Mouse (Mus musculus) bone marrow, adult 2 months (tissue): ENCODE results near the gene Dip2a. TPM values are rescaled to one million over a fixed set of nuclear protein-coding genes. Genes with fewer than 3 reads are reported as not detected.

Experiments
- H3K27ac ChIP-seq: fragments of 200-500 bp; 2 replicates; pipeline ENCODE4 v1.5.1; 2012; ENCODE audit warnings: low read depth, mild to moderate bottlenecking, control low read depth, inconsistent platforms, low read length; ENCODE audit not compliant: control insufficient read depth, poor library complexity, insufficient read depth
- H3K4me1 ChIP-seq: fragments of 200-500 bp; 2 replicates; pipeline ENCODE4 v1.6.1; 2011; ENCODE audit warnings: low read length; ENCODE audit not compliant: control insufficient read depth, insufficient read depth
- H3K4me3 ChIP-seq: fragments of 200-500 bp; replicated peaks from 2 replicates; pipeline ENCODE3; 2011; ENCODE audit warnings: mild to moderate bottlenecking, low read depth, low read length, control low read depth; ENCODE audit not compliant: control insufficient read depth
- CTCF ChIP-seq: fragments of 200-500 bp; IDR thresholded peaks from 2 replicates; pipeline ENCODE4 v1.5.1; 2011; ENCODE audit warnings: low read length, control low read depth; ENCODE audit not compliant: control insufficient read depth, insufficient read depth
- POLR2A ChIP-seq: fragments of 200-500 bp; IDR thresholded peaks from 2 replicates; pipeline ENCODE4 v1.6.1; 2011; ENCODE audit warnings: low read depth, mild to moderate bottlenecking, control low read depth, low read length, borderline replicate concordance; ENCODE audit not compliant: control insufficient read depth
- WGBS: fragments of 180-500 bp; shearing (Covaris S2); methylation state at CpG from one replicate; pipeline ENCODE4 v1.1.7; 2018; 5-methylcytosine and 5-hydroxymethylcytosine counted together
- polyA plus RNA-seq: library from polyadenylated mRNA; stranded (reverse); fragments of >200 nt; gene quantifications from 2 replicates; pipeline ENCODE4 v1.2.4, GENCODE M21; 2011; ENCODE audit warnings: low replicate concordance; ENCODE audit not compliant: missing spikeins, insufficient read depth, insufficient read length

Gene Dip2a
- polyA plus RNA-seq, 1 experiment, result 2.0 TPM

GRCm38 (mm10) chr10:76357286-76357875, 12.3 kb upstream of the Dip2a start:
- no peak for TF ChIP-seq CTCF
- no peak for TF ChIP-seq POLR2A
- no peak overlapping the region for H3K4me3 ChIP-seq
- no peaks in the 10 kb centered on the region; the same call in 1 of the 2 replicates for H3K4me1 ChIP-seq
- no peak overlapping the region for H3K27ac ChIP-seq
- 88% methylated on average over 8 of the region's 8 CpGs for WGBS

GRCm38 (mm10) chr10:76354974-76355373, 9.9 kb upstream of the Dip2a start:
- TF ChIP-seq POLR2A (no peak), CTCF (no peak)
- H3K4me3 ChIP-seq, result no peak overlapping the region
- 29% methylated on average over 12 of the region's 12 CpGs for WGBS
- H3K4me1 ChIP-seq, result no peaks in the 10 kb centered on the region; the same call in 1 of the 2 replicates
- peak overlapping the region; percentile 8 for H3K27ac ChIP-seq

DNA sequence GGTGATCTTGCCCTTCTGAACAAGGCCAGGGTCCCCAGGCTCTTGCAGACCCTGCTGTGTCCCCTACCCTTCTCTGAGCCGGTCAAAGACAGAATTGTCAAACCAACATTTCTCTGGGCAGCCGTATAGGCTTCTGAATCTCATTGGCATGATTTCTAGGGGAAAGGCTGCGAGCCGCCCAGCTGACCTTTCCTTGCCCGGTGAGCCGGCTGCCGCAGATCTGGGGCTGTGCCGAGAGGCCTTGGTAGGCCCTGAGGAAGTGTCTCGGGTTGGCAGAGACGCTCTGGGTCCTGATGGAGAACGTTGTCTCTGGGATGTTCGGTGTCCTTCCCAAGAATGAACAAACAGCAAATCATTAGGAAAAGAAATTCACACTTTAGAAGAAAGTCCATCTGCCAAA, 8.9 kb upstream of the Dip2a start:
- Histone ChIP-seq H3K4me3 (no peak overlapping the region), H3K27ac (no peak overlapping the region), H3K4me1 (no peaks in the 10 kb centered on the region; the same call in 1 of the 2 replicates)
- no peak for TF ChIP-seq POLR2A
- no peak for TF ChIP-seq CTCF
- 95% methylated on average over 12 of the region's 12 CpGs for WGBS

DNA sequence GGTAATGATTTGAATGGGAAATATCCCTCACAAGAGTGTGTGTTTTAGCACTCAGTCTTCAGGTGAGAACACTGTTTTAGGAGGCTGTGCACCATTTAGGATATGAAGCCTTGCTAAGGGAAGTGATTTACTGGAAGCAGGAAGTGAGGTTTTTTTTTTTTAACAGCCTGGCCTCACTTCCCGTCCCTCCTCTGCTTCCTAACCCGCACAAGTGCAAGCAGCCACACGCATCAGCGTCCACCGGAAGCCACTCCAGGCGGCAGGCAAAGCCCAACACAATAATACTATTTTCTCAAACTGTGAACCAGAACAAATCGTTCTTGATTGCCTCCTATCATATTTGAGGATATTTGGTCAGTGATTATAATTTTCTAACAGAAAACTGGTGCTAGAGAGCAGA, 6.9 kb upstream of the Dip2a start:
- TF ChIP-seq CTCF (no peak), POLR2A (no peak)
- WGBS, result 32% methylated on average over 7 of the region's 7 CpGs
- Histone ChIP-seq H3K4me3 (no peak overlapping the region), H3K27ac (no peak overlapping the region), H3K4me1 (no peaks in the 10 kb centered on the region; the same call in 1 of the 2 replicates)

- Histone ChIP-seq H3K4me1 (no peaks in the 10 kb centered on the region; the same call in 1 of the 2 replicates), H3K4me3 (no peak overlapping the region), H3K27ac (no peak overlapping the region)
- peak; percentile 47 for TF ChIP-seq CTCF
- no peak for TF ChIP-seq POLR2A
- WGBS, result 11% methylated on average over 4 of the region's 4 CpGs
Measured at GRCm38 (mm10) chr10:76346589-76346988, 1.5 kb upstream of the Dip2a start.

- Histone ChIP-seq H3K4me1 (no peaks in the 10 kb centered on the region; the same call in 1 of the 2 replicates), H3K4me3 (peak overlapping the region; percentile 33), H3K27ac (no peak overlapping the region)
- TF ChIP-seq CTCF (no peak), POLR2A (no peak)
- 2% methylated on average over 8 of the region's 8 CpGs for WGBS
Measured at GRCm38 (mm10) chr10:76346043-76346491, 976 bp upstream of the Dip2a start.

DNA sequence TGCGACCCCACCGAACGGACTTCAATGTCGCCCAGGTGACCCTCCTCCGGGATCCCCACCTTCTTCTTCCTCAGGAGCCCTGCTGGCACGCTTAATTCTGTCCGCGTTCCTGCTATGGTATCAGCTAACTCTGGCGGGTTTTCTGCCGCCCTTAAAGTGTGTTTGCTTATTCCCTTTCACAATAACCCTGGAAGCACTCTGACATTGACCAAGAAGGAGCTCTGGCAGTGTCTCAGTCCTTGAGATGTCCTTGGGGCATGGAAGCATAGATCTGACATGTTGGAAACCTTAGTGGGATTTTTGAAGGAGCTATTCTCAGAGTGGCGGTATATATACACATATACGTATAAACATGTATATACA, 430 bp upstream of the Dip2a start:
- 1% methylated on average over 12 of the region's 12 CpGs for WGBS
- Histone ChIP-seq H3K27ac (peak overlapping the region; percentile 57), H3K4me3 (peak overlapping the region; percentile 89), H3K4me1 (no peaks in the 10 kb centered on the region; the same call in 1 of the 2 replicates)
- no peak for TF ChIP-seq POLR2A
- TF ChIP-seq CTCF, result no peak

DNA sequence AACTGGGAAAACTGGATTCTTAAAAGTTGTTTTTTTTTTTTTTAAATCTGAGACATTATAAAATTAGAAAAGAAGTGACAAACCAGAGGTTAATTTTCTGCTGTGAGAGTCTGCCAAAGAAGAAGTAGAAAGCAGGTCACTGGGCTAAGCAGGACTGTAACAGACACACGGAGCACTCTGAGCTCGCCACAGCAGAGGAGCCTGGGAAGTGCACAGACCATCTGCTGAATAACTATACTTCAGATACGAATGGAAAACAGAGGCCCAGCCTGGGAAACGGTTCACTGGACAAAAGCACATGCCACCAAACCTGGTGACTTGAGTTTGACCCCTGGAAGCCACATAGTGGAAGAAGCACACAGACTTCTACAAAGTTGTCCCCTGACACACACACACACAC, 10.7 kb downstream of the Dip2a start:
- WGBS, result 63% methylated on average over 4 of the region's 4 CpGs
- H3K4me1 ChIP-seq, result no peaks in the 10 kb centered on the region
- TF ChIP-seq POLR2A, result no peak
- TF ChIP-seq CTCF, result no peak
- H3K4me3 ChIP-seq, result no peak overlapping the region
- no peak overlapping the region for H3K27ac ChIP-seq
